Mouse (Mus musculus) inflammation-experienced regulatory T-cells, adult 6 months (primary cell): ENCODE measurements around the gene Loxl3. TPM values are rescaled to one million over a fixed set of nuclear protein-coding genes. Genes with fewer than 3 reads are reported as not detected.

Source experiments
- ATAC-seq: one replicate; pipeline ENCODE4 v1.8.0; 2017
- polyA plus RNA-seq, 3 experiments: library from polyadenylated mRNA; unstranded; fragments of 100-300 nt; shearing (Covaris generic); gene quantifications; one replicate each; pipeline ENCODE4 v1.2.1; 2017

Loxl3 gene
- polyA plus RNA-seq, 3 experiments from 2014 or later: not detected

DNA sequence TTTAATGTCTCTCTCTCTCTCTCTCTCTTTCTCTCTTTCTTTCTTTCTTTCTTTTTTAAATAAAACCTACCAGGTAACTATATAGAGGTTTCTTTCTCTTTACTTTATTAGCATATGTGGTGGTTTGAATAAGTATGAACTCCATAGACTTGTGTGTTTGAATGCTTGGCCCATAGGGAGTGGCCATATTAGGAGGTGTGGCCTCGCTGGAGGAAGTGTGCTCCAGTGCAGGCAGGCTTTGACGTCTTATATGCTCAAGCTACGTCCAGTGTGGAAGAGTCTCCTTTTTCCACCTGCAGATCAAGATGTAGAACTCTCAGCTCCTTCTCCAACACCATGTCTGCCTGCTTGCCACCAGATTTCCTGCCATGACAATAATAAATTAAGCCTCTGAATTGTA is 14.9 kb upstream of the Loxl3 start:
- no peak for ATAC-seq

DNA sequence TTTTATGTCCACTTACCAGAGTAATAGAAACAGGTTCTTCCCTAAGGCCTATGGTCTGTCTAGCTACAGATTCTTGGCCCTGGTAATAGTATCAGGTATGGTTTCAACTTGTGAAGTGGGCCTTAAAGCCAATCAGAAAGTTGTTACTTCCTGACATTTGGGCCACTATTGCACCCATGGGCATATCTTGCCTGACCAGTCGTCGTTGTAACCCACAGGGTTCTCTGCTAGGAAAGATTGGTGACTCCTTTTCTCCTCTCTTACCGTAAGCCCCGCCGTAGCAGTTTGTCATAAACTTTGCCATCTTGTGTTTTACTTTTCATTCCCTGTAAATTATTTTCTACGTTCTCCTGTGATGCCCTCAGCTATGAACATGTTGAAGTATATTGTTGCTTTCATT is 13.9 kb upstream of the Loxl3 start:
- ATAC-seq: no peak

- no peak for ATAC-seq
Measured at GRCm38 (mm10) chr6:83020836-83021593, 13.0 kb upstream of the Loxl3 start.

GRCm38 (mm10) chr6:83023008-83023407 is 11.0 kb upstream of the Loxl3 start:
- ATAC-seq: no peak

- no peak for ATAC-seq
Measured at GRCm38 (mm10) chr6:83023786-83024185, 10.2 kb upstream of the Loxl3 start.

- ATAC-seq: no peak
Measured at GRCm38 (mm10) chr6:83024421-83024820, 9.6 kb upstream of the Loxl3 start.

- ATAC-seq: no peak
Measured at GRCm38 (mm10) chr6:83025221-83025620, 8.8 kb upstream of the Loxl3 start.

DNA sequence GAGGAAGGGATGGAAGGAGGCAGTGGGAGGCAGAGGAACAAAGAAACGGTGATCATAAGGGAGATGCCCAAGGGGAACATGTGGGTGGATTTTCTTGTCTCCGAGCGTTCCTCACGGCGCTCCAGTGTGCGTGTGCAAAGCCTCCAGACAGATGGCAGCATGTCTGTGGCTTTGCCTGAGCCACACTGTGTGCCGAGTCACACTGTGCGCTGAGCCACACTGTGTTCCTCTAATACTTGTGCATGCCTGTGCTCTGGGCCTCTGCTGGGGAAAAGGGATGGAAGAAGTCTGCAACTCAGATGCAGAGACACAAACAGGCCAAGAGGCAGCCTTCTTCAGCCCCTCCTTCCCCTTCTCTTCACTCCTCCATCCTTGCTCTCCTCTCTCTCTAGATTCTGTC is 6.7 kb upstream of the Loxl3 start:
- no peak for ATAC-seq

DNA sequence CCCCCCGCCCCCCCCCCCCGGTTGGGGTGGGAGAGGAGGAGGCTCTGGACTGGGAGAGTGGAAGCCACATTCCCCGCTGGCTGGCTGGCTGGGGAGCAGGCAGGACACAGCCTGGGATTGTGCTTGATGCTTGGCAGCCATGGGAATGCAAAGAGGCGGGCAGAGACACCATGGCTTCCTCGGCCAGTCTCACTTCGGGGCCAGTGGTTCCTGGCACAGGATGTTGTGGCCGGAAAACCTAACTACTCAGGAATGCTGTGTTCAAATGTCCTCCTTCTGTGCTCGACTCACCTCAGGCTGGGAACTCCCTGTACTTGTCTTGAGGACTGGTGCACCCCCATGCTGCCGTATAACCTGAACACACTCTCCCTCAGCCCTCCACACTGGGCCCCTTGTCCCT is 6.3 kb upstream of the Loxl3 start:
- no peak for ATAC-seq

GRCm38 (mm10) chr6:83029777-83030176 is 4.2 kb upstream of the Loxl3 start:
- ATAC-seq: no peak

- ATAC-seq: no peak
Measured at GRCm38 (mm10) chr6:83031111-83031510, 2.9 kb upstream of the Loxl3 start.

GRCm38 (mm10) chr6:83031921-83032590 is 1.9 kb upstream of the Loxl3 start:
- ATAC-seq: no peak

GRCm38 (mm10) chr6:83032769-83033191 is 1.2 kb upstream of the Loxl3 start:
- ATAC-seq: peak; percentile 54

DNA sequence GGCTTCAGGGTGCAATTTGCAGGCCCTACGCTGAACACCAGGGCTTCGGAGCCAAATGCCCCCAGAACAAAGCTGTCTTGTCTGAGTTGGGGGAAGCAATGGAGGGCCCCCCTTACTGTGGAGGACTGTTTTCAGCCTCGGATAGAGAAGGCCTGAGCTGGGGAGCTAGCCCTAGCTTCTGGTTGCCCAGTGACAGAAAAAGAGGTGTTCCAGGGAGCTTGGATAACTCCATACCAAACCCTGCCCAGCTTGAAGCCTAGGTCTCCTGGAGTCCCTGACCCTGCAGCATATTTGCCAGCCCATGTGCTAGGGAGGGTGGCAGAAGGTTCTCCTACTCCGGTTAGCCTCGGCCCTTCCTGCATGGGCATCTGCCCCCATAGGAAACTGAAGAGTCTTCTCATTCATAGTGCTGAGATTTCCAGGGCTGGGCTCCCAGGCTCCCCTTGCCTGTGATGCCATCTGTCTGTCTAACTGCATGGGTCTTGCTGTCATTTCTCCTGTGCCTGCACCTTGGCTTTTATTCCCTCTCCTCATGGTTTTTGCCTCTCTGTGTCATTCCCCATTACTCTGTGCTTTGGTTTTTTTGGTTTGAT is 586 bp downstream of the Loxl3 start:
- ATAC-seq: no peak

DNA sequence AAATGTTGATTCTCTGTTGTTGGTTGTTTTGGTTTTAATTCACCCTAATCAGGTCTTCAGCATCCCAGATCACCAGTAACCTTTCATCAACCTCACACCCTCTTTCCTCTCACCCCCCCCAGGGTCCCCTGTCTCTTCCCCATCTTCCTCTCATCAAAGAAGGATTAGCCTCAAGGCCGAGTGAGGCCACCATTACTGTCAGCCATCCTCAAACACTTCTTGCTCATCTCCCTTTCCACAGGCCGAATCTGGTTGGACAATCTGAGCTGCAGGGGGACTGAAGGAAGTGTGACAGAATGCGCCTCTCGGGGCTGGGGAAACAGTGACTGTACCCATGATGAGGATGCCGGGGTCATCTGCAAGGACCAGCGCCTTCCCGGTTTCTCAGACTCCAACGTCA is 3.2 kb downstream of the Loxl3 start:
- no peak for ATAC-seq

GRCm38 (mm10) chr6:83038496-83039012 is 4.6 kb downstream of the Loxl3 start:
- ATAC-seq: peak; percentile 89

DNA sequence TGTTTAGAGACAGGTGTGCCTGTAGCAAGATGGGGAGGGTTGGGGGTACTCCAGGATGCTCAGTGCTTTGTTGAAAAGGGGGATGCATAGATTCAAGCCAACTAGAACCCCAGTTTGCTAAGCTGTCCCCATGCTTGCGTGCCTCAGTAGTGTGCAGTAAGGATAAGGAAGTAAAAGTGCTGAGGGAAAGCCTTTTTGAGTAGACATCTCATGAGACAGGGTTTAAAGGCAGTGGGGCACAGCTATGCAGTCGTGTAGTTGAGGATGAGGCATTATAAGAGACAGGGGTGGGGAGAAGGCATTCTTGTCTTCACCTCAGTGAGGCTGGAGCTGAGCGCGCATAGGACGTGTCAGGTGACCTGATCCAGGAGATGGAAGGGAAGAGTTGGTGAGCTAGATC is 6.6 kb downstream of the Loxl3 start:
- no peak for ATAC-seq

- no peak for ATAC-seq
Measured at GRCm38 (mm10) chr6:83043561-83043960, 9.6 kb downstream of the Loxl3 start.

- no peak for ATAC-seq
Measured at GRCm38 (mm10) chr6:83043993-83044392, 10.0 kb downstream of the Loxl3 start.

GRCm38 (mm10) chr6:83044742-83045141 is 10.8 kb downstream of the Loxl3 start:
- ATAC-seq: no peak

DNA sequence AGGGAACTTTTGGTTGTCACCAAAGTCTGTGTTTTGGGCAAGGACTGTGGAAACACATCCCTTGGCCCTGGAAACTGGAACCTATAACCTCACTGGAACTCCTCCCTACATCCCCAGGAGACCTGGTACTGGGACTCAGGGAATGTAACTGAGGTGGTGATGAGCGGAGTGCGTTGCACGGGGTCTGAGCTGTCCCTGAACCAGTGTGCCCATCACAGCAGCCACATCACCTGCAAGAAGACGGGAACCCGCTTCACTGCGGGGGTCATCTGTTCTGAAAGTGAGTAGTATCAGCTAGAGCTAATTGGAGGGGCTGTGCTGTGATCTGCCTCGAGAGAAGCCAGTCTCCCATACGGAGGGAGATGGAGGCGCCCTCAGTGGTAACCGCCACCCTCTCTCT is 15.4 kb downstream of the Loxl3 start:
- no peak for ATAC-seq

DNA sequence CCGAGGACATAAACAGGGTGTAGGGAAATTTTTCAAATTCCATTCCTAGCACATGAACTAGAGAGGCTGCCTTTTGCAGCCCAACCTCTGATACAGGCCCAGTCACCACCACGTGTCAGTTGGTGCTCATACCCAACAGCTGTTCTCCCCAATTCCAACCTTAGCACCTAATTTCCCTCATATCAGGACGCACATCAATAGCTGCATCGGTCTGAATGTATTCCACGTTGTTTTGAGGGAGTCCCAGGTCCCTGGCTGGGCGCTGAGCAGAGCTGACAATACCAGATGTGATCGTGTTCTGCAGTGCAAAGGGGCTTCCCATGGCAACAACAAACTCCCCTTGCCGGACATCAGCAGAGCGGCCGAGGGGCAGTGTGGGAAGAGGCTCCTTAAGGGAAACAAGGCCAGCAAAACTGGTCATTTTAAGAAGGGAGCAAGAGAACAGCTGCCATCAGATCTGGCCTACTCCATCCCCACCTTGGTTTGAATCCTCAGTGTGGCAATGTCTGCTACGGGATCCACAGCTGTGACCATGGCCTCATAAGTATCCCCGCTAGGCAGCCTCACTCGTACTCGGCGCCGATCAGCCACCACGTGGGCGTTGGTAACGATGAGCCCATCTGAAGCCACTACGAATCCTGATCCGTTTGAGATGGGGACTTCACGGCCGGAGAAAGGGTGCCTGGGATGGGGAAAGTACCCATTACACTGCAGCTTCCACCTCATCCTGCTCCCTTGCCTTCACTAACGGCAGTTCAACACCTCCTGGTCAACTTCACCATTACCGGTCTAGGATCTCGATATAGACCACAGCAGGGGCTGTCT is 19.4 kb downstream of the Loxl3 start:
- ATAC-seq: peak; percentile 27
